Mouse (Mus musculus) spleen, adult 2 months (tissue): ENCODE measurements around the gene Nav2.

Experiments used
- CTCF ChIP-seq: fragments of 200-500 bp; IDR thresholded peaks from 2 replicates; pipeline ENCODE4 v1.5.1; 2011; ENCODE audit warnings: mild to moderate bottlenecking, inconsistent platforms; ENCODE audit not compliant: insufficient read depth, insufficient read length, insufficient replicate concordance; ENCODE audit errors: extremely low read depth
- POLR2A ChIP-seq: fragments of 200-500 bp; IDR thresholded peaks from 2 replicates; pipeline ENCODE4 v1.6.1; 2011; ENCODE audit warnings: low read depth, low read length, inconsistent platforms

- TF ChIP-seq CTCF (no peak), POLR2A (no peak)
Observed at GRCm38 (mm10) chr7:49632391-49632790, 723.9 kb downstream of the Nav2 start.
